Mouse (Mus musculus): ENCODE measurements around the gene Card11. TPM values are rescaled to one million over a fixed set of nuclear protein-coding genes. Genes with fewer than 3 reads are reported as not detected.

The Card11 gene
- polyA plus RNA-seq (2012), result not detected in 2 replicates

DNA sequence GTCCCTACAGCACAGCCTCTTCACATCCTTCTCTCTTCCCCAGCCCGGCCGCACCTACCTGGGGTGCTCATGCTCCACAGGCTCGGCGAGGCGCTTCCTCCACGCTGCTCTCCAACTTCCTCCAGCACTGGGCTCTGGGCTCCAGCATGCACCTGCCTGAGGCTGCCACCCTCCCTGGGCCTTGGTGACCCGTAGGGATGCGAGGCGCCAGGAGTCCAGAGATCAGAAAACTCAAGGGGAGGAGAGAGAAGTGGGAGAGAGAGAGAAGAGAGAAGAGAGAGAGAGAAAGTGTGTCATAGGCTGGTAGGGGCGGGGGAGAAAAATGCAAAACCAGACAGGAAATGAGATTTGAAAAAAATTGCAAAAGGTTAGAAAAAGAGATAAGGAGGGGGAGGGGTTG is at the start of gene Card11:
Gene Card11, minus strand, starts transcription at position 234 of the 400 bp plus-strand sequence.
- TF ChIP-seq GATA1 (IDR thresholded peaks at IDR 0.05; ENCODE audit: low read length), result no peak

DNA sequence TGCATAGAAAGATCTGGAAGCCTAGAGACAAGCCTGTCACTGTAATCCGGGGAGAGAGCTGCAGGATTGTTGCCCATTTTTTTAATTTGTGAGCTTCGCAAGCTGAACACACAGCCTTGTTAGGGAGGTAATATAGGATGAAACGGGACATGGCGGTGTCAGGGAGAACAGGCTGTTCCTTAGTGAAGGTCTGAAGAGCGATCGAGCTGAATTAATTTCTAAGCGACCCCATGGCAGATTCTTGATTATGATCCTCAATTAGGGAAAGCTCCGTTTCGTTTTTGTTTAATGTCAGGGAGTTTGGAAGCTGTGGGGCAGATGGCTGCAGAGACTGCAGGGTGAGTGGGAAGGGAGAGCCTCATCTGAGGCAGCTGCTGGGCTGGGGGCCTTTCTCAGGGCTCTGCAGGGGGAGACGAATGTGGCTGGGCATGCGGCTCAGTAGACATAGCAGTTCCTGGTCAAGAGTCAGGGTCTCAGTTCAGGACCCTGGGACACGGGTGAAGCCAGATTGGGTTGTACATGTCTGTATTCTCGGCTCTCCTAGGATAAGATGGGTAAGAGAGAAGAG is 47.4 kb upstream of the Card11 start:
- TF ChIP-seq GATA1 (IDR thresholded peaks at IDR 0.05; ENCODE audit: low read length), result no peak

DNA sequence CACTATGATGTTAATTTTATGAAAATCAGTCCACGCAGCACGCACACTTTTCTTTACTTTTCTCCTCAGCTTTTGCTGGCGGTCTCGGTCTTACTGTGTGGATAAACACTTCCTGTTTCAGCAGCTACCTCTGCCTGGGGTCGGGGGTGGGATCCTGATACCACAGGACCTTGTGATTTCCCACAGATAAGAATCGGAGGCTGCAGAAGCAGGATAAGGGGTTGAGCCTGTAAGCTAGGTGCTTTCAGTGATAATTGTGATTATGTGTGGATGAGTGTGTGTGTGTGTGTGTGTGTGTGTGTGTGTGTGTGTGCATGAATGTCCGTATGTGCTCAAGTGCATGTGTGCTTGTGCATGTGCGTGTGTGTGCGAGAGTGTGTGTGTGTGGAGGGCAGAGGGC is 44.6 kb upstream of the Card11 start:
- no peak for TF ChIP-seq GATA1 (IDR thresholded peaks at IDR 0.05; ENCODE audit: low read length)

DNA sequence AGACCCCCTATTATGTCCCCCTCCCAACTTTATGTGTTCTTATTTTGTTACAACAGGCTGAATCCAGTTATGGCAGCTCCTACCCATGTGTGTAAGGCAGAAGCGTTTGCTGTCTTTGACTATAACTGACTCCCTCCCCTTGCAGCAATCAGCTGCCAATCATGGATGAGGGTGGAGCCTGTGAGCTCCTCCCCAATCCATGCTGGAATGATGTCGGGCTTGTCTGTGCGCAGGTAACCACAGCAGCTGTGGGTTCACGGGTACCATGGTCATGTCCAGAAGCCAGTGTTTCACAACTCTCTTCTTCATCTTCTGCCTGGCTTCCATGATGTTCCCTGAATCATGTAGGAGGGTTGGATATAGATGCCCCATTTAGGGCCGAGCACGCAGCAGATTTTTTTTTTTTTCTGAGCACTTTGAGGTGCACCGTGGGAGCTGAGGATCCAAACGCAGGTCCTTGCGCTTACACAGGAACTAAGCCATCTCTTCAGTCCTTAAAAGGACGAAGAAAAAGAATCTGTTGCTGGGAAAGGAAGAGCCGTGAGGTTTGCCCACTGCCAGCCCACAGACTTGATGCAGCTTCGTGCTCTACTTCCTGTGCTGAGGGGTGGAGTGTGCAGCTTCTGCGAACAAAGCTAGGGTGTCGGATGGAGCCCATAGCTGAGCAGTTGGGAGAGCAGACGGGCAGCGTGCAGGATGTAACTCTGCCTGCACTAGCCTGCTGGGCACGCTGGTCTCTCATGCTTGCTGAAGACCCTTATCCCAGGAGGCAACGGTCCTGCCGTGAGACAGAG is 43.5 kb upstream of the Card11 start:
- no peak for TF ChIP-seq GATA1 (IDR thresholded peaks at IDR 0.05; ENCODE audit: low read length)

DNA sequence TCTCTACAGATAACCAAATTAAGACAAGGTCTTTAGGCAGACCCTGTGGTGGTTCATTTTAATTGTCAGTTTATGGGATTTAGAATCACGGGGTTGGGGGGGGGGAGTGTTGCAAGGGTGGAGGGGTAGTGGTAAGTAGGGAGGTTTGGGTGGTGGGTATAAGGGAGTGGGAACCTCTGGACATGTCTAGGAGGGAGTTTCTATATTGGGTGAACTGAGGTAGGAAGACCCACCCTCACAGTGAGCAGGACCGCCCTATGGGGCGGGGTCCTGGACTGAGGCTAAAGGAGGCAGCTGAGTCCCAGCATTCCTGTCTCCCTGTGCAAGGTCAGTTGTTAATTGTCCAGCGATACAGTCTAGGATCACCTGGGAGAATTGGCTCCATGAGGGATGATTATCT is 42.0 kb upstream of the Card11 start:
- TF ChIP-seq GATA1 (IDR thresholded peaks at IDR 0.05; ENCODE audit: low read length), result no peak

DNA sequence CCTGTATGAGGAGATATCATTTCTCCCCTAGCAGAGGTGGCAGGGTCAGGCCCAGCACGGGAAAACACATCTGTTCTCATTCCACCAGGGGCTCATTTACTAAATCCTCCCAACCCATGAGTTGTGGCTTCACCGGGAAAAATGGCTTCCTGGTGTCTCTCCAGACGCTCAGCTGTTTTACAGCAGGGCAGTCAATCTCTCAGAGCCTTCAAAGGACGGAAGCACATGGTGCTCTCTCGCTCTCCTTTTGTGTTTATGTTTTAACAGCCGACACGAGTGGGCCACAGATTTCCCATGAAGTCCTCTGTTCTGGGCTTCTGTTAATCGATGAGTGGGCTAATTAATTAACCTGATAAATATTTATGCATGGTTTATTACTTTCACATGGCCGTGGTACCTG is 40.5 kb upstream of the Card11 start:
- no peak for TF ChIP-seq GATA1 (IDR thresholded peaks at IDR 0.05; ENCODE audit: low read length)

DNA sequence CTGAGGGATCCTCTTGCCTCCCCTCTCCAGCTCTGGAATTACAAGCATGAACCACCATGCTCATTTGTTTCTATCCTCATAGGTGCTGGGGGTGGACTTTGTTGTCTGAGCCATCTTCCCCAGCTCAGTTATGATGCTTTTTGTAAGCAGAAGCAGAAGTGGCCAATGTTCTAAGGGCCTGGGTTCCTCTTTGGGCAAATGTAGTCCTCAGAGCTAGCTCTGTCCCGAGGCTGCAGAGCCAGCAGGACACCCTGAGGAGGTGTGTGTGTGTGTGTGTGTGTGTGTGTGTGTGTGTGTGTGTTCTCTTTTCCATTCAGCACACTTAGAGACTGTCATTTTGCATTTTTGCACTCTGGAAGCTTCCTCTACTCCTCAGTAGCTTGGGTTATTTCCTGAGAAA is 38.0 kb upstream of the Card11 start:
- TF ChIP-seq GATA1 (IDR thresholded peaks at IDR 0.05; ENCODE audit: low read length), result no peak

DNA sequence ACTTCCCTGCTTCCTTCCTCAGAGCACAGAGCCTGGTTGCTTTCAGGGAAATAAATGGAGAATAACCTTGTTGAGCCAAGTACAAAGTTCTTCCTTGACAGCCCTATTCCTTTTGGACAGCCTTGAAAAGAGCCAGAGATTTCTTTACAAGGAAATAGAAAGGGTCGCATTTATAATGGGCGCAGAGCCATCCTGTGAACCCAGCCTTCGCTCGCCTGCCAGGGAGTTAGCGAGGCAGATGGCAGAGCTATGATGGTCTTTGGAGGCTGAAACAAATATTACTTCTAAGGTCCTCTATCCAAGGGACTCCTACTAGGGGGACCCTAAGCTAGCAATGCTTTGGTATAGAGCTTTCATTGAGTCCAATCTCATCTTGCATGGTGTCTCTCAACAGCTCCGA is 35.0 kb upstream of the Card11 start:
- TF ChIP-seq GATA1 (IDR thresholded peaks at IDR 0.05; ENCODE audit: low read length), result no peak

DNA sequence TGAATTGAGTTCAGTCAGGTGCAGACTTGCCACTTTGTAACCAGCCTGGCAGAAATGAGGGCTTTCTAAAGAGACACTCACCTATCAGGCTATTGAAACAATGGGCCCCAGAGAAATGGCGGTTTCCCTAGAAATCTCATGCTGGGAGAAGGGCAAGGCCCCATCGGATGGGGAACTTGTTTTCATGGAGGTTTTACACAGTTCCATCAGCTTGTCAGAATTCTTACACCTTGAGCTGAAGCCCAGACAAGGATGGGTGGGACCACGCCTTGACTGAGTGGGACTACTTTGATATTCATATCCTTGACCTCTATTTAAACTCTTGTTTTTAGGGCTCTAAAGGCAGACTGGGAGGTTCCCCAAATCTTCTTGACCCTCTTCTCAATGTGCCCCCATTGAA is 33.9 kb upstream of the Card11 start:
- no peak for TF ChIP-seq GATA1 (IDR thresholded peaks at IDR 0.05; ENCODE audit: low read length)

DNA sequence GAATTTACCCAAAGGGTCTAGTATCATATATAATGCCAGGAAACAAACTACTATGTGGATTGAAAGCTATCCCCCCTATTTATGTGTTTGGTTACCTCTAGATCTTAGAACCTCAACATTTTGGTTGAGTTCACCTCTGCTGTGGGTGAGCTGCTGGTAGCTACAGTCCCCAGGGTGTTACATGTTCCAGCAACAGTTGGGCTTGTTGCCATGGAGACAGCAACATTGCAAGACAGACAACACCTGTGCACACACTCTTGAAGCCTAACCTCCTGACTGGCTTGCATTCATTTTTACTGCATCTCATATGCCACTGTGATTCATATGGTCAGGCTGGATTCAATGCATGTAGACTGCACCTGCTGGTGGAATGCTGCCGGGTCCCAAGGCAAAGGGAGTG is 32.6 kb upstream of the Card11 start:
- TF ChIP-seq GATA1 (IDR thresholded peaks at IDR 0.05; ENCODE audit: low read length), result no peak

DNA sequence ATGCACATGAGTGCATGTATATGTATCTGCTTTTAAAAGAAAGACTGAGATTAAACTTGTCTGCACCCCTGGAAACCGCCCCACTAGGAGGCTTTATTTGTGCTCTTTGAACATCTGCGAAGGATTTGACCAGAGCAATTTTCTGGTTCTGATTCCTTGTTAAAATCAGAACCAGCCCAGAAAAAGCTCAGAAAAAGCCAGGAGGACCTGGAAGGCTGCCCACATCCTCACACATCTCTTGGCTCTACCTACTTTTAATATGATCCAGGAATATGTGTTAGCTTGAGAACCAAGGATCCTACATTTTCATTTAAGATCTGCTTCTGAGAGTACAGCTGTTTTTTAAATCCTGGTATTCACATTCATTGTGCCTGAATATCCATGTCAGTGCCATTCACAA is 29.0 kb upstream of the Card11 start:
- TF ChIP-seq GATA1 (IDR thresholded peaks at IDR 0.05; ENCODE audit: low read length), result no peak

DNA sequence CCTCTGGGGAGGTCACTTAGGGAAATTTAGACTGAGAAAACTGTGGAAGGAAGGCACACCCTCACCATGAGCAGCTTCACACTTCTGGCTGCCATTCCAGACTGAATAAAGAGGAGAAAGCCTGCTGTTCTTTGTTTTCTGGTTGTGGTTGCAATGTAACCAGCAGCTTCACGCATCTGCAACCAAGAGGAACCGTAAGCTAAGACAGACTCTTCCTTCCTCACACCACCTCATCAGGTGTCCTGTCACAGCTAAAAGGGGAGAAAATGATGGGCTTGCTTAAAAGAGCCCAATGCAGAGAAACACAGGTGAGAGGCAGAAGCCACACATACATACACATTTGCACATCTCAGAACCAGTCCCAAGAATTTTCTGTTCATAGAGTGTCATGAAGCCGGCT is 25.3 kb upstream of the Card11 start:
- no peak for TF ChIP-seq GATA1 (IDR thresholded peaks at IDR 0.05; ENCODE audit: low read length)

DNA sequence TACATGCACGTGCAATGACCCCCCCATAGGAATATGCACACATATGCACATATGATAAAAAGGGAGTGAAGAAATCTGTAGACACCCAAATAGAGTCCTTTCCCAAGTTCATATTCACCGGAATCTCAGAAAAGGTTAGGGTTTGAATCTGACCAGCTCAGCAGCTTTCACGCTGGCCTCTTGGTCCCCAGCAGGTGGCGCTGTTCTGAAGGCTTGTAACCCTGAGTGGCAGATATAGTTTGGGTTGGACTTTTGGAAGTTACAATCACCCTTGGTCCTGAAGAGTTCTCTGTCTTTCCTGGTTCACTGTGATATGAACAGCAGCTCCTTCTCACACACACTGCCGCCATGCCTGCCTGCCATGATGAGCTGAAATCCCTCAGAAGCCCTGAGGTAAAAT is 24.1 kb upstream of the Card11 start:
- no peak for TF ChIP-seq GATA1 (IDR thresholded peaks at IDR 0.05; ENCODE audit: low read length)

DNA sequence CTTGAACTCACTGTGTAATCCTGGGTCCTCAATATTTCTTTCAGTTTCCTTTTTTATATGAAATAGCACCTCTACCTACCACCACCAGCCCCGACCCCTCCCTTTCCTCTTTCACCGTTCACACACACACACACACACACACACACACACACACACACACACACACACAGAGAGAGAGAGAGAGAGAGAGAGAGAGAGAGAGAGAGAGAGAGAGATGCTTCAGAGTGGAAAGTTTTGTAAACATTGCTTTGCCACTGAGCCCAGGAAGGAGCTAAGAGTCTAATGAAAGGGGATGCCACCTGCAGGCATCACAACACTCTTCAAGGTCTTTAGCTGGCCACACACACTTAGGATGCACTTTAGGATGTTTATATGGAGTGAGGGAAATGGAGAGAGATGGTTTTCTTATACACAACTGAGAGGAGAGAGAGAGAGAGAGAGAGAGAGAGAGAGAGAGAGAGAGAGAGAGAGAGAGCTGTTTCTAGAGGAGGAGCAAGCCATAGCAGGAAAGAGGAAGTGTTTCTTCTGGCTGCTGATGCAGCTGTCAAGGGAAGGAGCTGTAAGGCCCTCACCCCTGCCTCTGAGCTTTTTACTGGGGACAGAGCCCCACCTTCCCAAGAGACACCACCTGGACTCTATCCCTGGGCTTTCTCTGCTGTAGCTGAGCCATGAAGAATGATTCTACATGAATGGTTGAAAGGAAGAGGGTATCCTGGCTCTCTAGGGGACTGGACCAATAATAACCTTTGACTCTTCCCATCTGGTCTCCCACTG is 17.7 kb upstream of the Card11 start:
- no peak for TF ChIP-seq GATA1 (IDR thresholded peaks at IDR 0.05; ENCODE audit: low read length)

DNA sequence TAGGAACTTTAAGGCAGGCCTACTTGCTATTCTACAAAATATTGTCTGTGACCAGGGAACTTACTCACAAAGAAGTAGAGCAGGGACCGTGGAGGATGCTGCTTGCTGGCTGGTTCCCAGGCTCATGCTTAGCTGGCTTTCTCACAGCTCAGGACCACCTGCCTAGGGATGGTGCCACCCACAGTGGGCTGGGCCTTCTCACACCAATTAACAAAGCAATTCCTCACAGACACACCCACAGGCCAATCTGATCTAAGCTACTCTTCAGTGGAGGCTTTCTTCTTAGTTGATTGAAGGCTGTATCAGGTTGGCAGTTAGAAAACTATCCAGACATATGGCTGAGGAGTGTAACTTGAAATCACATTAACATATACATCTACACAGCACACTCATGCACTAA is 15.7 kb upstream of the Card11 start:
- TF ChIP-seq GATA1 (IDR thresholded peaks at IDR 0.05; ENCODE audit: low read length), result no peak

DNA sequence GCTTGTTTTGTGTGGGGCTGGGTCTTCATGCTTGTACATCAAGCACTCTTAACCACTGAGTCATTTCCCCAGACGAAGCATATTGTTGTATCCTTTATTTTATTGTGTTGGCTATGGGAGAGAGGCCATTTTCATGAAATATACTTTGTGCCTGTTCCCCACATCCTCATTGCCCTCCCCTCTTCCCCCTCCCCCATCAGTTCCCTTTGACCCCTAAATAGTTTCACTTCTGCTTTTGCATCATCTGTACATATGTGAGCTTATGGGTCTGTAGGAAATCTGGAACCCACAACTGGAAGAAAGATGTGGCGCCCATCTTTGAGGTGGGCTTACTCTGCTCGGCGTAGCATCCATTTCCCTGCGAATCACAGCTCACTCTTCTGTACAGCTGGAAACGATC is 13.8 kb upstream of the Card11 start:
- no peak for TF ChIP-seq GATA1 (IDR thresholded peaks at IDR 0.05; ENCODE audit: low read length)

DNA sequence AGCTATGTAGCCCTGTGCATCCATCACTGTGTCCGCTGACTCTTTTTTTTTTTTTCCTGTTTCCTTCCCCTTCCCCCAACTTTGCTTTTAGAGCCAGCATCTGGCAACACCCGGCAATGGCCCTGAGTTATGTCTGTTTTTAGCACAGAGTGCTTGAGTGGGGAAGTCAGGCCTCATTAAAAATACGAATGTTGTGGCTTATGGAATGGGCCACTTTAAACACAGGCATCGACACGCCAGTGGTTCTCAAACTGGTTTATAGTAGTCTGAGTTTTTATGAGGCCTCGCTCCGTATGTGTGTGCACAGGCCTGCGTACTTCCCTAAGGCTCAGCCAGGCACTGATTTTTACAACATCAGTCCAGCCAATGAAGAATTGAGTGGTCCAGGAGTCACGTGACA is 13.1 kb upstream of the Card11 start:
- TF ChIP-seq GATA1 (IDR thresholded peaks at IDR 0.05; ENCODE audit: low read length), result no peak
